Mouse (Mus musculus): ENCODE measurements around the gene Rps9. TPM values are rescaled to one million over a fixed set of nuclear protein-coding genes. Genes with fewer than 3 reads are reported as not detected.
"Not testable (repeated sequence)": the region's sequence is repeated elsewhere in the genome, so short reads cannot be mapped to it uniquely, and the experiment has no call there.

Gene Rps9
- polyA plus RNA-seq, 1 experiment from 2014 or later: 994 TPM

DNA sequence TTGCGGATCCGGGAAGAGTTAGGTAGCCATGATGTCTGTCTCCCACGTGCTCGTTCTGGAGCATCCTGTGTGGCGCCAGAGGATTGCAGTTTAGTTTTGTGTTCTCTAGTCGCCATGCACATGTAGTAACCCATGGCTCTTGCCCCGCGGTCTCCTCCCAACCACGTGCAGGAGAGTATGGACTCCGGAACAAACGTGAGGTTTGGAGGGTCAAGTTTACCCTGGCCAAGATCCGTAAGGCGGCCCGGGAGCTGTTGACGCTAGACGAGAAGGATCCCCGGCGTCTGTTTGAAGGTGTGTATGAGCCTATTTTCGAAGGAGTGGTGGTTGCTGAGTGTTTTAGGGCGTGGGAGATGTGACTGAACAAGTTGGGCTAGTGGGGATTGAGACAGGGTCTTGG, 682 bp downstream of the Rps9 start:
- under 1% methylated on average over 20 of the region's 20 CpGs for WGBS
- H3K4me2 ChIP-seq (replicated peaks): peak overlapping the region; percentile 94
- H3K27me3 ChIP-seq: no peaks in the 10 kb centered on the region
- H3K9ac ChIP-seq (replicated peaks): peak overlapping the region; percentile 87
- H3K27ac ChIP-seq: peak overlapping the region; percentile 94
- peaks cover 47% of the 10 kb centered on the region for H3K36me3 ChIP-seq
- ATAC-seq: peak; percentile 43; the same call in 1 of the 2 replicates
- no peaks in the 10 kb centered on the region for H3K9me3 ChIP-seq
- H3K4me3 ChIP-seq (replicated peaks): peak overlapping the region; percentile 93
- H3K4me1 ChIP-seq (replicated peaks): peaks cover 30% of the 10 kb centered on the region

DNA sequence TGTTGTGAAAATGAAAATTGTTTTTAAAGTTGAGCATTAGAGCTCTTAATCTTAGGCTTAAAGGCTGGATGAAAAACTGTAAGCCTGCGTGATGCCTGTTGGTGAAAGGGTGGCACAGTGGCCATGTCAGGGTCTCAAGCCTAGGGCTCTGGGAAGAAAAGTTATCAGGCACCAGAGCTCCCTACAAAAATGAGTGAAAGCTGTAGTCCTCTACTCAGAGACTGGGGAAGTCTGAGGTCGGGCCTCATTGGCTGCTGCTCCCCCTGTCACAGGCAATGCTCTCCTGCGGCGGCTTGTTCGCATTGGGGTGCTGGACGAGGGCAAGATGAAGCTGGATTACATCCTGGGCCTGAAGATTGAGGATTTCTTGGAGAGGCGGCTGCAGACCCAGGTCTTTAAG, 1.7 kb downstream of the Rps9 start:
- Histone ChIP-seq H3K36me3 (peaks cover 38% of the 10 kb centered on the region), H3K4me2 (replicated peaks) (peak overlapping the region; percentile 94), H3K4me3 (replicated peaks) (peak overlapping the region; percentile 93), H3K4me1 (replicated peaks) (peaks cover 30% of the 10 kb centered on the region), H3K9ac (replicated peaks) (peak overlapping the region; percentile 87)
- WGBS: 4% methylated on average over 7 of the region's 7 CpGs
- not testable (repeated sequence) for H3K9me3 ChIP-seq, ATAC-seq, H3K27ac ChIP-seq, H3K27me3 ChIP-seq

GRCm38 (mm10) chr7:3705911-3706310, 2.1 kb downstream of the Rps9 start:
- Histone ChIP-seq H3K36me3 (peaks cover 34% of the 10 kb centered on the region), H3K27me3 (no peaks in the 10 kb centered on the region), H3K4me3 (replicated peaks) (peak overlapping the region; percentile 93), H3K9me3 (no peaks in the 10 kb centered on the region), H3K4me2 (replicated peaks) (peak overlapping the region; percentile 94), H3K4me1 (replicated peaks) (peaks cover 30% of the 10 kb centered on the region), H3K9ac (replicated peaks) (peak overlapping the region; percentile 87), H3K27ac (no peak overlapping the region)
- ATAC-seq: no peak
- WGBS: 31% methylated on average over 6 of the region's 6 CpGs

DNA sequence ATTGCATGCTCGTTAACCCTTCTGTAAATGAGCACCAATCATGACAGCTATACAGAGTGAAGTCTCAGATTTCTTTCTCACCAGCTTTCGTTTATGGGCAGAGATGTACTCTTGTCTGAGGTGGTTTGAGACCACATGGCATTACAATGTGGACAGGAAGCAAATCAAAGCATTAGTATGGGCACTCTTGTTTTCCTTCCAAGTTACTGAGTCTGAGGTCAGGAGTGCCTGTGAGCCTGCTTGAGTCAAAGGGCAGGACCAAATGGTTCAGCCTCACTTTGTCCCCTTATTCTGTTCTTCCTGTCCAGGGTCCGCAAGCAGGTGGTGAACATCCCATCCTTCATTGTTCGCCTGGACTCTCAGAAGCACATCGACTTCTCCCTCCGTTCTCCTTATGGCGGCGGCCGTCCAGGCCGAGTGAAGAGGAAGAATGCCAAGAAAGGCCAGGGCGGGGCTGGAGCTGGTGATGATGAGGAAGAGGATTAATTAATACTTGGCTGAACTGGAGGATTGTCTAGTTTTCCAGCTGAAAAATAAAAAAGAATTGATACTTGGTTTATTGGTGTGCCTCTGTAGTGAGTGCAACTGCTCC, 2.6 kb downstream of the Rps9 start:
- peak overlapping the region; percentile 87 for H3K9ac ChIP-seq (replicated peaks)
- H3K27me3 ChIP-seq: no peaks in the 10 kb centered on the region
- no peaks in the 10 kb centered on the region for H3K9me3 ChIP-seq
- peaks cover 30% of the 10 kb centered on the region for H3K4me1 ChIP-seq (replicated peaks)
- 52% methylated on average over 11 of the region's 11 CpGs for WGBS
- no peak for ATAC-seq
- 0 out of 2 replicates have a peak overlapping the region, but pooled peaks have one; percentile 2 for H3K27ac ChIP-seq
- peak overlapping the region; percentile 93 for H3K4me3 ChIP-seq (replicated peaks)
- peak overlapping the region; percentile 94 for H3K4me2 ChIP-seq (replicated peaks)
- peaks cover 29% of the 10 kb centered on the region for H3K36me3 ChIP-seq

DNA sequence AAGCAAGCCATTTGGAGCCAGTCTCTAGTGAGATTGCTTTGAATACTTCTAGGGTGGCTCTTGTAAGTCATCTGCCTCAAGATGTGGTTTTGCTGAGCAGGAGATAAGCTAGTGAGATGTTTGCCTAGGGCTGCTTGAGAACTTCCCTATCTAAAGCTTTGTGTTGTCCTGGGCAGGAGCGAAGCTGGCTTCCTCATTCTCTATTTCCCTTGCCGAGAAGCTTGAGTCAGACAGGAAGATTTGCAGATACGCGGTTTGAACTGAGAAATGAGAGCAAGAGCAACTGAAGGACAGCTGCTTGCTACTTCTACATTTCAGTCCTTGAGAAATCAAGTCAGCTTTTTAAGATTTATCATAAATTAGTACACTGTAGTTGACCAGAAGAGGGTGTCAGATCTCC, 3.2 kb downstream of the Rps9 start:
- Histone ChIP-seq H3K4me2 (replicated peaks) (peak overlapping the region; percentile 94; the same call in 1 of the 2 replicates), H3K4me1 (replicated peaks) (peaks cover 30% of the 10 kb centered on the region), H3K9me3 (no peaks in the 10 kb centered on the region), H3K4me3 (replicated peaks) (no peak overlapping the region), H3K36me3 (peaks cover 26% of the 10 kb centered on the region), H3K27ac (peak overlapping the region; percentile 2; the same call in 1 of the 2 replicates), H3K9ac (replicated peaks) (peak overlapping the region; percentile 39; the same call in 1 of the 2 replicates), H3K27me3 (no peaks in the 10 kb centered on the region)
- ATAC-seq: no peak
- WGBS: 66% methylated on average over 4 of the region's 4 CpGs

GRCm38 (mm10) chr7:3707568-3708413, 4.0 kb downstream of the Rps9 start:
- no peak for ATAC-seq
- no peak overlapping the region for H3K27ac ChIP-seq
- WGBS: 24% methylated on average over 7 of the region's 7 CpGs
- no peak overlapping the region for H3K9ac ChIP-seq (replicated peaks)
- peaks cover 26% of the 10 kb centered on the region for H3K36me3 ChIP-seq
- H3K27me3 ChIP-seq: no peaks in the 10 kb centered on the region
- H3K4me1 ChIP-seq (replicated peaks): peaks cover 30% of the 10 kb centered on the region
- H3K4me2 ChIP-seq (replicated peaks): no peak overlapping the region
- no peaks in the 10 kb centered on the region for H3K9me3 ChIP-seq
- no peak overlapping the region for H3K4me3 ChIP-seq (replicated peaks)

DNA sequence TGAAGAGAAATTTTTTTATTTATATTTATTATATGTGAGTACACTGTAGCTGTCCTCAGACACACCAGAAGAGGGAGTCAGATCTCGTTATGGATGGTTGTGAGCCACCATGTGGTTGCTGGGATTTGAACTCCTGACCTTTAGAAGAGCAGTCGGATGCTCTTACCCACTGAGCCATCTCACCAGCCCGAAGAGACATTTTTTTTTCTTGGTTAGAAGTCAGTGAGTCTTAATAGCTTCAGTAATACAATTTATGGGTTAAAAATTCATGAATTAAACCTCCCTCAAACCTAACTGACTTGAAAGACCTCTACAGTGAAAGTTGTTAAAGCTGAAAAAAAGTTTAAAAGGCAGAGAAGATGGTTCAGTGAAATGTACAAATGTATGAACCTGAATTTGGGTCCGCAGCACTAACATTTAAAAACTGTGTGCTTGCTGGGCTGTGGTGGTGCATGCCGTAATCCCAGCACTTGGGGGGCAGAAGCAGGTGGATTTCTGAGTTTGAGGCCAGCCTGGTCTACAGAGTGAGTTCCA, 4.7 kb downstream of the Rps9 start:
- Histone ChIP-seq H3K36me3 (peaks cover 26% of the 10 kb centered on the region), H3K4me1 (replicated peaks) (peaks cover 25% of the 10 kb centered on the region)
- not testable (repeated sequence) for H3K27ac ChIP-seq; ATAC-seq; H3K9ac ChIP-seq (replicated peaks); H3K4me3 ChIP-seq (replicated peaks); H3K4me2 ChIP-seq (replicated peaks); H3K27me3 ChIP-seq; H3K9me3 ChIP-seq
- 45% methylated on average over 5 of the region's 5 CpGs for WGBS

GRCm38 (mm10) chr7:3709000-3709399, 5.2 kb downstream of the Rps9 start:
- 83% methylated on average over 1 of the region's 1 CpGs for WGBS
- Histone ChIP-seq H3K4me3 (replicated peaks) (no peak overlapping the region), H3K9ac (replicated peaks) (no peak overlapping the region), H3K4me2 (replicated peaks) (no peak overlapping the region), H3K27me3 (no peaks in the 10 kb centered on the region), H3K27ac (no peak overlapping the region), H3K9me3 (no peaks in the 10 kb centered on the region), H3K4me1 (replicated peaks) (peaks cover 24% of the 10 kb centered on the region), H3K36me3 (peaks cover 26% of the 10 kb centered on the region)
- ATAC-seq: no peak

DNA sequence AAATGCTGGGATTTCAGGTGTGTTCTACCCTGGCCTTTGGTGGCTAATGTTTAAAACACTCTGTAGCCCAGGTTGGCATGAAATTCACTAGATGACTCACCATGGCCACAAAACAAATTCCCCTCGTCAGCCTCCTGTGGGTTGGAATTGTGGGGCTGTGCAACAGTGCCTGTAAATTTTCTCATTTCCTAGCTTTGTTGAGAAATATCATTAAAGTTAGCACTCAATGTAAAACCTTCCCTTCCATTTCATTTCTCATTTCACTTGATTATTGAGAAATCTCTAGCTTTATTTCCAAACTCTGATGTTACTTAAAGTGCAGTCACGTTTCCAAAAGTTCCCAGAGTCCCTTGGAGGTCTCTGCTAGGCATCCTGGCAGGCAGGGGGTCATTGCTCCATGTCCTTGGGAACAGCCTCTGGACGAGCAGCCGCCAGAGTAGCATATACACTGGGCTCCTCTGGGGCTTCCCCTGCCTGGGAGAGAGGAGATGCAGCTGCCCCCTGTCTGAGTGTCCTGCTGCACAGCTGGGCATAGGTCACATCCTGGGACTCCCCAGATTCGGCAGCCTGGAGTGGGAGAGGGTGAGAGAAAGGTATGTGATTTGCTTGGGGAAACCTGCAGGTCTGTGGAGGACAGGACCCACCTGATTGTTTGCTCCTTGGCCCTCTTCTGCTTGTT, 8.6 kb downstream of the Rps9 start:
- no peak overlapping the region for H3K27ac ChIP-seq
- peaks cover 10% of the 10 kb centered on the region for H3K36me3 ChIP-seq
- no peaks in the 10 kb centered on the region for H3K9me3 ChIP-seq
- no peak overlapping the region for H3K4me3 ChIP-seq (replicated peaks)
- H3K27me3 ChIP-seq: no peaks in the 10 kb centered on the region
- WGBS: 37% methylated on average over 5 of the region's 5 CpGs
- no peak overlapping the region for H3K4me2 ChIP-seq (replicated peaks)
- H3K9ac ChIP-seq (replicated peaks): no peak overlapping the region; the same call in 1 of the 2 replicates
- ATAC-seq: no peak
- H3K4me1 ChIP-seq (replicated peaks): no peaks in the 10 kb centered on the region

DNA sequence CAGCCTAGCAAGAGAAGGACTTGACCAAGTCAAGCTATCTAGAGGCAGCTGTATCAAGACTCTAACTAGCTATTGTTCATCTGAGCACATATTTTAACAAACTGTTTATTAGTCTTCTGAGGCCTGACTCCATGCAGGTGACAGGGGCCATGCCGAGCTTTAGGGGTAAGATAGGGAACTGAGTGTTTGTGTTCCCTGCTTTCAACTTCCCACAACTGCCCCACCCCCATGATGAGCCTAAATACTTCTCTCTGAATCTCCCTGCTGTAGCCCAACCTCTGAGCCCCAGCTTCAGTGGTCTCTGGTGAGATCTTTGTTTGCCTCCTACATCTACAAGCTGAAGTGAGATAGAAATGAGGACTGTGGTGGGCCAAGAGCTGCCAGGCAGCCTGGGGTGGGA, 11.5 kb downstream of the Rps9 start:
- 72% methylated on average over 1 of the region's 1 CpGs for WGBS
- ATAC-seq: no peak

GRCm38 (mm10) chr7:3720268-3720667, 16.5 kb downstream of the Rps9 start, which contains the start of gene Pirb:
Gene Pirb (minus strand): TSS chr7:3720391.
- WGBS: 85% methylated on average over 1 of the region's 3 CpGs
- H3K4me2 ChIP-seq (replicated peaks); H3K4me3 ChIP-seq (replicated peaks); H3K27ac ChIP-seq; H3K9me3 ChIP-seq; H3K9ac ChIP-seq (replicated peaks); H3K4me1 ChIP-seq (replicated peaks); H3K27me3 ChIP-seq; ATAC-seq; H3K36me3 ChIP-seq: not testable (repeated sequence)

More for the DNA sequence above, 11.5 kb downstream of the Rps9 start:
- Histone ChIP-seq H3K4me2 (replicated peaks) (no peak overlapping the region), H3K36me3 (no peaks in the 10 kb centered on the region), H3K27ac (no peak overlapping the region), H3K4me1 (replicated peaks) (no peaks in the 10 kb centered on the region), H3K9ac (replicated peaks) (no peak overlapping the region), H3K4me3 (replicated peaks) (no peak overlapping the region), H3K9me3 (no peaks in the 10 kb centered on the region), H3K27me3 (no peaks in the 10 kb centered on the region)

DNA sequence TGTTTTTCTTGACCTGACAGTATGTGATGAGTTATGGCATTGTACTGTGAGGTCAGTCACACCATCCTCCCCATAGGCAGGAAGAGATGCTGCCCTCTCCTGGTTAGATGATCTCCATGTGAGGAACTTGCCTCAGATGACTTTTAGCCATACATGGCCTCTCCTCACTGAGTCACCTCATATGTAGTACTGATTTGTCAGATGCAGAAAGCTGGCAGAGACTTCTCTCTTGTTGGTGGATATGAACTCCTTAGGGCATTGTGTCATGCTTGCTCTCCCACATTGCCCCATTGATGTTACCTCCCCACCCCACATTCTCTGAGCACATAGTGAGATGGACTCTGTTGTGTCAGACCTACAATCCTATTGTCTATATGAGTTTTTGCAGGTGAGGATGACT, 21.7 kb downstream of the Rps9 start:
- not testable (repeated sequence) for H3K4me1 ChIP-seq (replicated peaks); H3K9me3 ChIP-seq; H3K27ac ChIP-seq; H3K27me3 ChIP-seq; H3K9ac ChIP-seq (replicated peaks); ATAC-seq; H3K4me2 ChIP-seq (replicated peaks); H3K36me3 ChIP-seq; H3K4me3 ChIP-seq (replicated peaks)
